Mouse (Mus musculus): ENCODE measurements at regions not wholly inside any gene's neighbourhood (a gene's known extent, or its start where the extent isn't known, plus 50 kb on each side); places are given as distances from the start of the nearest gene placed in this dataset.

DNA sequence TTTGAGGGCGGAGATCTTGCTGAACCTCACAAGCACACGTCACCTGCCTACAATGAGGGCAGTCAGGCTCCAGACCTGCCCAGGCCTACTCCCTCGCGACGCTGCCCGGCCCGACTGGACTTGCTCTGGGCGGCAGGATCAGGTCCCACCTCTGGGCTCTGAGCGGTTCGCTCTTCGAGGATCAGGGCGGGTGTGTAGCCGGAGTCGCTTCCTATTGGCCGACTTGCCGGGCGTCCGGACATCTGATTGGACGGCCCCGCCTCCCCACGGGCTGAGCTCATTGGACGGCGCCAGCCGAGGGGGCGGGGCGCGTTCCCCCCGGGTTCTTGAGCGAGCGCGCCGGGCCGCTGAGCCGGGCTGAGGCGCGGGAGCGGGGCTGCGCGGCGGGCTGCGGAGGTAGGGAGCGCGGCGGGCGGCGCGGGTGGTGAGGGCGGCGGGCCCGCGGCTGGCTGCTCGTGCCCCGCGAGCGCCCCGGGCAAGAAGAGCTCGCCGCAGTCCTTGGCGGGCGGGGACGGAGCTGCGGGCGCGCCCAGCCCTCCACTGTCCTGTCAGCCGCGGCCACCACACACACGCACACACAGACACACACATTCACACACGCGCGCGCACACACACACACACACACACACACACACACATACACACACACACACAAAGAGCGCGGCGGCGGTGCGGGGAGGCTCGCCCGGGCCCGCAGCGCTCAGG lies 141.5 kb downstream of the Ogfrl1 start:
- H3K27ac ChIP-seq (ENCODE audit: low read depth, low read length) = peak overlapping the region; percentile 95
- H3K4me2 ChIP-seq = peak overlapping the region; percentile 79
- under 1% methylated on average over 50 of the region's 80 CpGs for WGBS (ENCODE audit: insufficient replicate concordance)
- H3K27me3 ChIP-seq (ENCODE audit: control insufficient read depth, insufficient read depth, low read length) = no peaks in the 10 kb centered on the region
- no peaks in the 10 kb centered on the region for H3K36me3 ChIP-seq (ENCODE audit: control insufficient read depth, insufficient read depth, low read length)
- no peaks in the 10 kb centered on the region for H3K9me3 ChIP-seq (replicated peaks; ENCODE audit: control insufficient read depth, low read length)
- H3K4me1 ChIP-seq (ENCODE audit: control insufficient read depth, insufficient read depth, low read length) = peaks cover 12% of the 10 kb centered on the region; the same call in 1 of the 2 replicates
- peak overlapping the region; percentile 94 for H3K9ac ChIP-seq (ENCODE audit: low read depth, low read length)
- H3K4me3 ChIP-seq (ENCODE audit: low read depth, low read length) = peak overlapping the region; percentile 86
- ATAC-seq (replicated peaks; ENCODE audit: insufficient number of reproducible peaks, low FRiP score, low TSS enrichment) = peak; percentile 98

DNA sequence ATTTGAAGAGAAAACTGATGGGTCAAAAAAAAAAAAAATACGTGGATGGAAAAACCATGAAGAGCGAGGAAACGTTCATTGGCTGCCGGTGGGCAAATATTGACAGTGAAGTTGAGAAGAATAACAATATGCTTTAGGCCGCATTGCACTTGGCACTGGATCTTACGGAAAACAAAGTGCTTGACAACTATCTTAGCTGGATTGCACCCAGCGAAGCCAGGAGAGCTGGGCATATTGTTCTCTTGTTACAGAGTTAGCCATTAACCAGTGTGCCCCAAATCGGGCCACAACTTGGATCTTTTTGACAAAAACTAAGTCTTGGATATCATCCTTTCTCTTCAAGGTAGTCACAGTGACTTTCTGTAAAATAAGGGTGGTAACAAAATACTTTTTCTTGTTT lies 143.3 kb downstream of the Ogfrl1 start:
- 87% methylated on average over 8 of the region's 8 CpGs for WGBS (ENCODE audit: insufficient replicate concordance)
- Histone ChIP-seq H3K4me3 (ENCODE audit: low read depth, low read length) (no peak overlapping the region), H3K27ac (ENCODE audit: low read depth, low read length) (no peak overlapping the region), H3K4me2 (no peak overlapping the region), H3K9me3 (replicated peaks; ENCODE audit: control insufficient read depth, low read length) (no peaks in the 10 kb centered on the region), H3K27me3 (ENCODE audit: control insufficient read depth, insufficient read depth, low read length) (no peaks in the 10 kb centered on the region), H3K4me1 (ENCODE audit: control insufficient read depth, insufficient read depth, low read length) (peaks cover 7% of the 10 kb centered on the region; the same call in 1 of the 2 replicates), H3K36me3 (ENCODE audit: control insufficient read depth, insufficient read depth, low read length) (no peaks in the 10 kb centered on the region), H3K9ac (ENCODE audit: low read depth, low read length) (no peak overlapping the region)
- no peak for ATAC-seq (replicated peaks; ENCODE audit: insufficient number of reproducible peaks, low FRiP score, low TSS enrichment)

DNA sequence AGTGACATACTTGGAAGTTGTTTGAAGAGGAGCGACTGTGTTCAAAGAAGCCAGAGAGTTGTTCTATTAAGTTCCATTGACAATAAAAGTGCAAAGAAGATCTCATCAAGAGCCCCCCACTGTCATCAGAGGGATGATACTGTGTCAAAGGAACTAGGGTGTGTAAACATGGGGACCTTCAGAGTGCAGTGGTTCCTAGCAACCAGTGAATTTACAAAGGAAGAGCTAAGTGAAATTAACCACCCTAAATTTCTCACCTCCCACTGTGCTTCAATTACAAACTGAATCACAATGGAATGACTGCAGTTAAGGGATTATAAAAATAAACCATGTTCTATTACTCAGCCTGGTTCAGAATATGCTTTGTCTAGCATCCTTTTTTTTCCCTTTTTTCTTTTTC lies 129.5 kb upstream of the 4933415F23Rik start:
- Histone ChIP-seq H3K9ac (ENCODE audit: low read depth, low read length) (no peak overlapping the region), H3K4me3 (ENCODE audit: low read depth, low read length) (no peak overlapping the region), H3K27me3 (ENCODE audit: control insufficient read depth, insufficient read depth, low read length) (no peaks in the 10 kb centered on the region), H3K4me1 (ENCODE audit: control insufficient read depth, insufficient read depth, low read length) (no peaks in the 10 kb centered on the region), H3K36me3 (ENCODE audit: control insufficient read depth, insufficient read depth, low read length) (no peaks in the 10 kb centered on the region), H3K9me3 (replicated peaks; ENCODE audit: control insufficient read depth, low read length) (no peaks in the 10 kb centered on the region), H3K4me2 (no peak overlapping the region), H3K27ac (ENCODE audit: low read depth, low read length) (no peak overlapping the region)
- 79% methylated on average over 1 of the region's 1 CpGs for WGBS (ENCODE audit: insufficient replicate concordance)
- no peak for ATAC-seq (replicated peaks; ENCODE audit: insufficient number of reproducible peaks, low FRiP score, low TSS enrichment)

DNA sequence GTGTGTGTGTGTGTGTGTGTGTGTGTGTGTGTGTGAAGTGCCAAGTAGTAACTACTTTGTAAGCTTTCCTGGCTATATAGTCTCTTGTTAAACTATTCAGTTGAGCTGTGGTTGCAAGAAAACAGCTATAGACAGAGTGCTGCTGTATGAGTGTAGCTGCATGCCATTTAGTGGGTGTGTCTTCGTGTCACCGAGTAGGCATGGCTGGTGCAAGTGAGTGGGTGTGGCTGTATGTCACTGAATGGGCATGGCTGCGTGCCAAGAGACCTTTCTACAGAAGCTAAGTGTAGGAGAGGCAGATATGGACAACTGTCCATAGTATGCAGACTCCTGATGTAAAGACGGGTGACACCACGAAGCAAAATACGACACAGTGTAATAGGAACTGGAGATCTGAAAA lies 126.4 kb upstream of the 4933415F23Rik start:
- Histone ChIP-seq H3K4me1 (ENCODE audit: control insufficient read depth, insufficient read depth, low read length) (no peaks in the 10 kb centered on the region), H3K4me2 (no peak overlapping the region), H3K9me3 (replicated peaks; ENCODE audit: control insufficient read depth, low read length) (no peaks in the 10 kb centered on the region), H3K36me3 (ENCODE audit: control insufficient read depth, insufficient read depth, low read length) (no peaks in the 10 kb centered on the region), H3K9ac (ENCODE audit: low read depth, low read length) (no peak overlapping the region), H3K27me3 (ENCODE audit: control insufficient read depth, insufficient read depth, low read length) (no peaks in the 10 kb centered on the region), H3K4me3 (ENCODE audit: low read depth, low read length) (no peak overlapping the region), H3K27ac (ENCODE audit: low read depth, low read length) (no peak overlapping the region)
- ATAC-seq (replicated peaks; ENCODE audit: insufficient number of reproducible peaks, low FRiP score, low TSS enrichment) = no peak
- WGBS (ENCODE audit: insufficient replicate concordance) = 69% methylated on average over 6 of the region's 6 CpGs

DNA sequence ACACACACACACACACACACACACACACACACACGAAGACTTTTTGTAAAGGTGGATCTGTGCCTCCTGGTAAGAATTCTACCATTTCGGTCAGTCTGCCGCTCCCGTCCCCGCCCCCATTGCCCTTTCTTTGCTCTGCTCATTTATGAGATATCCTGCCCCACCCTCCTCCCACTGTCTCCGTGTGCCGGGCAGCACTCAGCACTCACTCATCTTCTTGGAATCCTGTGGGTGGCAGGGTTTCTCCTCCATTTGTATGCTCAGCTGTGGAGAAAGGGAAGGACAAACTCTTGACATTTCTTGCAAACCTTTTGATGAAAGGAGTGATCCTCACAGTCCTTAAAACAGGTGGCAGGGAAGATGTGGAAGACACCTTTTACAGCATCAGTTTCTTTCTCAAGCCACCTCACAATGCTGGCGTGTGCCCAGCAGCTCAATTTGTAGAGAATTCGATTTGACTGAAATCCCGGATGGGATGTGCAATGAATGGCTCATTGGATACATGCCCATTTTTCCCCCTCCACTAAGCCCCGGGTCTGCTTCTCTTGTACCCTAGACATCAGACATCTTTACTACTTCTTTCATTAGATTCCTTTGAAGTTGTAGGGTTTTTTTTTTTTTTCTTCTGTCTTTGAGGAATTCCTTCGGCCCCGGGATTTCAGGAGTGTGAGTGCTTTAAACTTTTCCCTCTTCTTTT lies 112.6 kb upstream of the 4933415F23Rik start:
- H3K27me3 ChIP-seq (ENCODE audit: control insufficient read depth, insufficient read depth, low read length) = no peaks in the 10 kb centered on the region
- WGBS (ENCODE audit: insufficient replicate concordance) = 76% methylated on average over 13 of the region's 13 CpGs
- no peaks in the 10 kb centered on the region for H3K9me3 ChIP-seq (replicated peaks; ENCODE audit: control insufficient read depth, low read length)
- no peak overlapping the region for H3K4me2 ChIP-seq
- no peak overlapping the region for H3K9ac ChIP-seq (ENCODE audit: low read depth, low read length)
- no peak for ATAC-seq (replicated peaks; ENCODE audit: insufficient number of reproducible peaks, low FRiP score, low TSS enrichment)
- no peak overlapping the region for H3K4me3 ChIP-seq (ENCODE audit: low read depth, low read length)
- H3K4me1 ChIP-seq (ENCODE audit: control insufficient read depth, insufficient read depth, low read length) = no peaks in the 10 kb centered on the region
- H3K27ac ChIP-seq (ENCODE audit: low read depth, low read length) = no peak overlapping the region
- no peaks in the 10 kb centered on the region for H3K36me3 ChIP-seq (ENCODE audit: control insufficient read depth, insufficient read depth, low read length)

DNA sequence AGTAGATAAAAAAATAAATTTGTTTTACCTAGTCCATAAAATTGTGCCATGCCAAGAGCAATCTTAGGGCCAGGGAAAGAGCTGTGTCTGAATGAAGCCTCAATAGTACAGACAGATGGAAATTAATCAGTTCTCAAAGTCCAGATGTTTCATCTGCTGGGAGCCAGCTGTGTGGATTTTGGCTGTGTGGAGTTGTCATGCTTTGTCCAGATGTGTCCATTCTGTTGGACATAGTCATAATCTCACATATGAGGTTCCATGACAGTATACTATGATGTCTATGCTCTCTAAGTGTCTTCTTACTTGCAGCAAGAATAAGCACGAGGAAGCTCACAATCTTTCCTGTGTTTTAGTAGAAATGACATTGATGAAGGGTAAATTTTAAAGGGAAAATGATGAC lies 105.8 kb upstream of the 4933415F23Rik start:
- no peak for ATAC-seq (replicated peaks; ENCODE audit: insufficient number of reproducible peaks, low FRiP score, low TSS enrichment)
- H3K27me3 ChIP-seq (ENCODE audit: control insufficient read depth, insufficient read depth, low read length) = no peaks in the 10 kb centered on the region
- H3K27ac ChIP-seq (ENCODE audit: low read depth, low read length) = no peak overlapping the region
- no peak overlapping the region for H3K4me2 ChIP-seq
- H3K9ac ChIP-seq (ENCODE audit: low read depth, low read length) = no peak overlapping the region
- H3K36me3 ChIP-seq (ENCODE audit: control insufficient read depth, insufficient read depth, low read length) = no peaks in the 10 kb centered on the region
- WGBS (ENCODE audit: insufficient replicate concordance) = 74% methylated on average over 1 of the region's 1 CpGs
- H3K4me3 ChIP-seq (ENCODE audit: low read depth, low read length) = no peak overlapping the region
- H3K4me1 ChIP-seq (ENCODE audit: control insufficient read depth, insufficient read depth, low read length) = no peaks in the 10 kb centered on the region
- no peaks in the 10 kb centered on the region for H3K9me3 ChIP-seq (replicated peaks; ENCODE audit: control insufficient read depth, low read length)

DNA sequence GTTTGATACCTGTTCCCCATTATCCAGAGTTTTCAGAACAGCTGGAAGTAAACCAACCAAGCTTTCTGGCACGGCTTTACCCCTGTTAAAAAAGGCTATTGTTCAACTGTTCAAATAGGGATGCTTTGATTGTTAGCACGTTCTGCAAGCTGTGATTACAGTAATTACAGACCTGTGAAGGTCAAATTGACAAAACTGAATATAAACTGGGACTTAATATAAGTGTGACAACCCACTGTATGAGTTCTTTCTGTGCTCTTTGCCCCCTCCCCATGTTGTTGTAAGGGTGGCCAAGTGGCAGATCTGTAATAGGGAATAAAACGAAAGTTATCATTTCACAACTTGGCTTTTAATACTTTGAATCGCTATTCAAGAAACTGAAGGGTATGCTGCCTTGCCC lies 105.0 kb upstream of the 4933415F23Rik start:
- ATAC-seq (replicated peaks; ENCODE audit: insufficient number of reproducible peaks, low FRiP score, low TSS enrichment) = no peak
- no peaks in the 10 kb centered on the region for H3K9me3 ChIP-seq (replicated peaks; ENCODE audit: control insufficient read depth, low read length)
- no peak overlapping the region for H3K9ac ChIP-seq (ENCODE audit: low read depth, low read length)
- WGBS (ENCODE audit: insufficient replicate concordance) = 73% methylated on average over 4 of the region's 4 CpGs
- H3K4me1 ChIP-seq (ENCODE audit: control insufficient read depth, insufficient read depth, low read length) = no peaks in the 10 kb centered on the region
- no peak overlapping the region for H3K4me3 ChIP-seq (ENCODE audit: low read depth, low read length)
- no peaks in the 10 kb centered on the region for H3K27me3 ChIP-seq (ENCODE audit: control insufficient read depth, insufficient read depth, low read length)
- no peak overlapping the region for H3K4me2 ChIP-seq
- H3K36me3 ChIP-seq (ENCODE audit: control insufficient read depth, insufficient read depth, low read length) = no peaks in the 10 kb centered on the region
- no peak overlapping the region for H3K27ac ChIP-seq (ENCODE audit: low read depth, low read length)

DNA sequence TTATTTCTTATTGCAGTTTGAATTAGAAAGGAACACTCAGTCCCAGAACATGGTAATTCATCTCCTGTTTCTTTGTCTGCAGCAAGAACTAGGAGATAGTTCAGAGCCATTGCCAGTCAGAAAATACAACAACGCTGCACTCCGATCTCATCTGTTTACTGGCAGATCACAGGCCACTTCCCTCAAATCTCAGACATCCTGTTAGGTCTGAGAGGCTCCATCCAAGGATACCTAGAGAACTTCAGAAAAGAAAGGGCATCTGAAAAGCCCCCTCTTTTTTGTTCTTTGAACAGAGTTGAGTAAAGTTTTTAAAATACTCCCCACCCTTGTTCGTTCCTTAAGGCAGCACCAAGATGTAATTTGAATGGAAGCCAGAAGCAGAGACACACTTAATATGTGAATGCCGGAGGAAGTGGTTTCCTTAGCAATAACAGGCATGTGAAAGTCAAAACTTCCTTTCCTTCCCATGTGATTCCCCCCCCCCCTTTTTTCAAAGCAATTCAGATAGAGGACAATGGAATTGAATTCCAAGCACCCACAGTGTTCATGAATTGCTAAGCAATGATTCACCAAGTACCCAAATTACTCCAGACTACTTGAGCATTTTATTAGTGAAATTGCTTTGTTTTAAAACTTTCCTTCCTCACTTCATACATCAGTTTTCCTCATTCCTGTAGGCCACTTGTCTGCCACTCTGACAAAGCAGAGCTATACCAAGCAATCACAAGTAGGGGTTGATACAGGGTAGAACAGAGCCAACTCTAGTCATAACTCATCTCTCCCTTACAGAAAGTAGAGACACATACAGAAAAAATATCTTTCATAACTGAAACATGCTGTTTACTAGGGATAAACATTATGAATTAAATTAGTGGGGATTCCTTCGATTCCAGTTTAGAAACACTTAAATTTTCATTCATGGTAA lies 100.7 kb upstream of the 4933415F23Rik start:
- H3K36me3 ChIP-seq (ENCODE audit: control insufficient read depth, insufficient read depth, low read length) = no peaks in the 10 kb centered on the region
- WGBS (ENCODE audit: insufficient replicate concordance) = 57% methylated on average over 5 of the region's 5 CpGs
- no peaks in the 10 kb centered on the region for H3K27me3 ChIP-seq (ENCODE audit: control insufficient read depth, insufficient read depth, low read length)
- H3K9ac ChIP-seq (ENCODE audit: low read depth, low read length) = no peak overlapping the region
- no peak overlapping the region for H3K4me2 ChIP-seq
- peaks cover 6% of the 10 kb centered on the region; the same call in 1 of the 2 replicates for H3K4me1 ChIP-seq (ENCODE audit: control insufficient read depth, insufficient read depth, low read length)
- H3K27ac ChIP-seq (ENCODE audit: low read depth, low read length) = peak overlapping the region; percentile 1; the same call in 1 of the 2 replicates
- H3K4me3 ChIP-seq (ENCODE audit: low read depth, low read length) = no peak overlapping the region
- H3K9me3 ChIP-seq (replicated peaks; ENCODE audit: control insufficient read depth, low read length) = no peaks in the 10 kb centered on the region
- no peak for ATAC-seq (replicated peaks; ENCODE audit: insufficient number of reproducible peaks, low FRiP score, low TSS enrichment)
